Mouse (Mus musculus) liver, adult 2 months (tissue): ENCODE data around the gene Rgma.

Experiments used
- CTCF ChIP-seq: fragments of 200-500 bp; IDR thresholded peaks from 2 replicates; pipeline ENCODE4 v1.5.1; 2011; ENCODE audit warnings: low read depth, low read length, control low read depth
- POLR2A ChIP-seq: fragments of 200-500 bp; IDR thresholded peaks from 2 replicates; pipeline ENCODE4 v1.6.1; 2011; ENCODE audit warnings: low read length, control low read depth; ENCODE audit not compliant: insufficient read depth; ENCODE audit errors: extremely low read depth

GRCm38 (mm10) chr7:73349158-73349557 is 26.2 kb upstream of the Rgma start:
- TF ChIP-seq CTCF (no peak), POLR2A (no peak)
